Mouse (Mus musculus) testis, adult 2 months (tissue): ENCODE data around the gene Noct.

ENCODE experiments used
- CTCF ChIP-seq: fragments of 200-500 bp; IDR thresholded peaks from 2 replicates; pipeline ENCODE4 v1.5.1; 2012; ENCODE audit warnings: low read depth, mild to moderate bottlenecking, inconsistent platforms, low read length, moderate library complexity; ENCODE audit not compliant: control insufficient read depth, insufficient read depth, insufficient replicate concordance
- POLR2A ChIP-seq: fragments of 200-500 bp; IDR thresholded peaks from 2 replicates; pipeline ENCODE4 v1.6.1; 2012; ENCODE audit warnings: low read depth, mild to moderate bottlenecking, inconsistent platforms, low read length, moderate library complexity; ENCODE audit not compliant: control insufficient read depth

GRCm38 (mm10) chr3:51184715-51185114 lies 39.5 kb upstream of the Noct start:
- no peak for TF ChIP-seq CTCF
- no peak for TF ChIP-seq POLR2A
